Mouse (Mus musculus): Measurements from ENCODE around the gene Rtn4rl1. TPM values are rescaled to one million over a fixed set of nuclear protein-coding genes. Genes with fewer than 3 reads are reported as not detected.

Gene Rtn4rl1
- polyA plus RNA-seq, 1 experiment from 2014 or later = 12.4 TPM

- WGBS = 37% methylated on average over 16 of the region's 16 CpGs
- no peaks in the 10 kb centered on the region for H3K36me3 ChIP-seq (ENCODE audit: control insufficient read depth, insufficient read depth)
- ATAC-seq (replicated peaks; ENCODE audit: extremely low read depth, insufficient read depth, low FRiP score) = no peak
- H3K4me1 ChIP-seq (ENCODE audit: control insufficient read depth, insufficient read depth, low read length) = peaks cover 71% of the 10 kb centered on the region
- no peaks in the 10 kb centered on the region; the same call in 1 of the 2 replicates for H3K9me3 ChIP-seq (replicated peaks; ENCODE audit: control insufficient read depth, low read length)
- H3K27me3 ChIP-seq (ENCODE audit: control insufficient read depth, insufficient read depth, low read length) = no peaks in the 10 kb centered on the region
- no peak overlapping the region for H3K4me3 ChIP-seq (ENCODE audit: low read length)
- H3K9ac ChIP-seq (ENCODE audit: low read length) = peak overlapping the region; percentile 34
- H3K4me2 ChIP-seq (ENCODE audit: low read depth, low read length) = peak overlapping the region; percentile 47; the same call in 1 of the 2 replicates
- peak overlapping the region; percentile 83 for H3K27ac ChIP-seq (ENCODE audit: low read length)
These were observed 52.1 kb downstream of the Rtn4rl1 start for GRCm38 (mm10) chr11:75245372-75246330.

DNA sequence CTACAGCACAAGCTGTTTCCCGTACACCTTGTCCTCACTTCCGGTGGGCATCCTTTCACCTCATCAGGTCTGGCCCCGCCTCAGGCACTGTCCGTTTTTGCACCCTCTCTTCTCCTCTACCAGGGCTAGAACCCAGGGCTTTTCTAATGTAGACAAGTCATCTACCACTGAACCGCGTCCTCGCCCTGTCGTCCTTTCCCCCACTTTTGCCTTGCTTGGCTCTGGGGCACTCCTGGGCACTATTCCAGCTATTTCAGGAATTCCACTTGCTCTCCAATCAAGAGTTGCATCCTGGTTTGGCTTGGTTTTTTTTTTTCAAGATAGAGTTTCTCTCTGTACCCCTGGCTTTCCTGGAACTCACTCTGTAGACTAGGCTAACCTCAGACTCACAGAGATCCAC, 53.0 kb downstream of the Rtn4rl1 start:
- peak overlapping the region; percentile 47 for H3K4me2 ChIP-seq (ENCODE audit: low read depth, low read length)

GRCm38 (mm10) chr11:75247137-75247730, 53.7 kb downstream of the Rtn4rl1 start:
- ATAC-seq (replicated peaks; ENCODE audit: extremely low read depth, insufficient read depth, low FRiP score) = no peak
- H3K4me1 ChIP-seq (ENCODE audit: control insufficient read depth, insufficient read depth, low read length) = peaks cover 80% of the 10 kb centered on the region
- H3K4me2 ChIP-seq (ENCODE audit: low read depth, low read length) = no peak overlapping the region
- peak overlapping the region; percentile 83 for H3K27ac ChIP-seq (ENCODE audit: low read length)
- H3K4me3 ChIP-seq (ENCODE audit: low read length) = no peak overlapping the region
- 90% methylated on average over 10 of the region's 10 CpGs for WGBS
- no peaks in the 10 kb centered on the region for H3K27me3 ChIP-seq (ENCODE audit: control insufficient read depth, insufficient read depth, low read length)
- no peaks in the 10 kb centered on the region for H3K36me3 ChIP-seq (ENCODE audit: control insufficient read depth, insufficient read depth)
- no peak overlapping the region for H3K9ac ChIP-seq (ENCODE audit: low read length)
- no peaks in the 10 kb centered on the region; the same call in 1 of the 2 replicates for H3K9me3 ChIP-seq (replicated peaks; ENCODE audit: control insufficient read depth, low read length)

More for the DNA sequence above, 53.0 kb downstream of the Rtn4rl1 start:
- peak; percentile 31; the same call in 1 of the 2 replicates for ATAC-seq (replicated peaks; ENCODE audit: extremely low read depth, insufficient read depth, low FRiP score)
- Histone ChIP-seq H3K36me3 (ENCODE audit: control insufficient read depth, insufficient read depth) (no peaks in the 10 kb centered on the region), H3K9ac (ENCODE audit: low read length) (peak overlapping the region; percentile 34), H3K27me3 (ENCODE audit: control insufficient read depth, insufficient read depth, low read length) (no peaks in the 10 kb centered on the region), H3K27ac (ENCODE audit: low read length) (peak overlapping the region; percentile 83), H3K9me3 (replicated peaks; ENCODE audit: control insufficient read depth, low read length) (no peaks in the 10 kb centered on the region; the same call in 1 of the 2 replicates), H3K4me1 (ENCODE audit: control insufficient read depth, insufficient read depth, low read length) (peaks cover 78% of the 10 kb centered on the region), H3K4me3 (ENCODE audit: low read length) (no peak overlapping the region)
- WGBS = 44% methylated on average over 8 of the region's 8 CpGs

- ATAC-seq (replicated peaks; ENCODE audit: extremely low read depth, insufficient read depth, low FRiP score) = no peak
- H3K27me3 ChIP-seq (ENCODE audit: control insufficient read depth, insufficient read depth, low read length) = no peaks in the 10 kb centered on the region
- H3K4me3 ChIP-seq (ENCODE audit: low read length) = no peak overlapping the region
- H3K4me1 ChIP-seq (ENCODE audit: control insufficient read depth, insufficient read depth, low read length) = peaks cover 61% of the 10 kb centered on the region
- no peaks in the 10 kb centered on the region; the same call in 1 of the 2 replicates for H3K9me3 ChIP-seq (replicated peaks; ENCODE audit: control insufficient read depth, low read length)
- no peaks in the 10 kb centered on the region for H3K36me3 ChIP-seq (ENCODE audit: control insufficient read depth, insufficient read depth)
- WGBS = 51% methylated on average over 9 of the region's 9 CpGs
- H3K9ac ChIP-seq (ENCODE audit: low read length) = peak overlapping the region; percentile 16
- 0 out of 2 replicates have a peak overlapping the region, but pooled peaks have one; percentile 3 for H3K4me2 ChIP-seq (ENCODE audit: low read depth, low read length)
- peak overlapping the region; percentile 74 for H3K27ac ChIP-seq (ENCODE audit: low read length)
These were observed 56.0 kb downstream of the Rtn4rl1 start for GRCm38 (mm10) chr11:75249588-75249987.

- ATAC-seq (replicated peaks; ENCODE audit: extremely low read depth, insufficient read depth, low FRiP score) = no peak
- Histone ChIP-seq H3K9ac (ENCODE audit: low read length) (no peak overlapping the region), H3K4me3 (ENCODE audit: low read length) (no peak overlapping the region), H3K4me1 (ENCODE audit: control insufficient read depth, insufficient read depth, low read length) (peaks cover 53% of the 10 kb centered on the region), H3K27me3 (ENCODE audit: control insufficient read depth, insufficient read depth, low read length) (no peaks in the 10 kb centered on the region), H3K27ac (ENCODE audit: low read length) (no peak overlapping the region), H3K9me3 (replicated peaks; ENCODE audit: control insufficient read depth, low read length) (no peaks in the 10 kb centered on the region; the same call in 1 of the 2 replicates), H3K36me3 (ENCODE audit: control insufficient read depth, insufficient read depth) (no peaks in the 10 kb centered on the region), H3K4me2 (ENCODE audit: low read depth, low read length) (no peak overlapping the region)
- 65% methylated on average over 4 of the region's 4 CpGs for WGBS
These were observed 57.5 kb downstream of the Rtn4rl1 start for GRCm38 (mm10) chr11:75251006-75251512.

DNA sequence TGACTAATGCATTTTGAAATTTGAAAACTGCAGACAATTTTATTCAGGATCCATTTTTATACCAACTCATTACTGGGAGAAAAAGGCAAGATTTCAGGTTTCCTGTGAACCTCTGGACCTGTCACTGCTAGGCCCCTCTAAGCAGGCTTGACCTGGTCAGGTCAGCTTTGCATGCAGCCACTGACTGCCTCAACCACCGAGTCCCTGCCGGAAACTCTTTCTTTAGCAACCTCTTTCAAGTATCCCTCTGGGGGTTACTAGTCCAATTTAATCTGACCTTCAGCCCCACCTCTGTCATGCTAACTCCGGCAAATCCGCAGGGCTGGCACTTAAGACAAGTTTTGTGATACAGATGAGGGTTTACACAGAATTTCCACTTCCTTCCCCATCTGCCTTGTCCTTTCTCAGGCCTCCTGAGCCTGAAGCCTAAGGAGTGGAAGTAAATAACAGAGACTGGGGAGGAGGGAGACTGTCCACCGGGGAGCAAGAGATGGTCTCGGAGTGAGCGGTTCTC, 58.0 kb downstream of the Rtn4rl1 start:
- no peak for ATAC-seq (replicated peaks; ENCODE audit: extremely low read depth, insufficient read depth, low FRiP score)
- Histone ChIP-seq H3K36me3 (ENCODE audit: control insufficient read depth, insufficient read depth) (no peaks in the 10 kb centered on the region), H3K27me3 (ENCODE audit: control insufficient read depth, insufficient read depth, low read length) (no peaks in the 10 kb centered on the region), H3K4me3 (ENCODE audit: low read length) (no peak overlapping the region), H3K4me2 (ENCODE audit: low read depth, low read length) (no peak overlapping the region), H3K9ac (ENCODE audit: low read length) (no peak overlapping the region), H3K27ac (ENCODE audit: low read length) (no peak overlapping the region), H3K9me3 (replicated peaks; ENCODE audit: control insufficient read depth, low read length) (no peaks in the 10 kb centered on the region; the same call in 1 of the 2 replicates), H3K4me1 (ENCODE audit: control insufficient read depth, insufficient read depth, low read length) (peaks cover 48% of the 10 kb centered on the region)
- WGBS = 44% methylated on average over 7 of the region's 7 CpGs

GRCm38 (mm10) chr11:75254252-75254912, 60.8 kb downstream of the Rtn4rl1 start:
- H3K27ac ChIP-seq (ENCODE audit: low read length) = peak overlapping the region; percentile 47
- peak overlapping the region; percentile 19; the same call in 1 of the 2 replicates for H3K4me2 ChIP-seq (ENCODE audit: low read depth, low read length)
- no peaks in the 10 kb centered on the region for H3K9me3 ChIP-seq (replicated peaks; ENCODE audit: control insufficient read depth, low read length)
- 52% methylated on average over 13 of the region's 13 CpGs for WGBS
- no peak overlapping the region for H3K9ac ChIP-seq (ENCODE audit: low read length)
- H3K4me1 ChIP-seq (ENCODE audit: control insufficient read depth, insufficient read depth, low read length) = peaks cover 37% of the 10 kb centered on the region
- no peaks in the 10 kb centered on the region for H3K36me3 ChIP-seq (ENCODE audit: control insufficient read depth, insufficient read depth)
- no peaks in the 10 kb centered on the region for H3K27me3 ChIP-seq (ENCODE audit: control insufficient read depth, insufficient read depth, low read length)
- ATAC-seq (replicated peaks; ENCODE audit: extremely low read depth, insufficient read depth, low FRiP score) = no peak; the same call in 1 of the 2 replicates
- no peak overlapping the region for H3K4me3 ChIP-seq (ENCODE audit: low read length)

DNA sequence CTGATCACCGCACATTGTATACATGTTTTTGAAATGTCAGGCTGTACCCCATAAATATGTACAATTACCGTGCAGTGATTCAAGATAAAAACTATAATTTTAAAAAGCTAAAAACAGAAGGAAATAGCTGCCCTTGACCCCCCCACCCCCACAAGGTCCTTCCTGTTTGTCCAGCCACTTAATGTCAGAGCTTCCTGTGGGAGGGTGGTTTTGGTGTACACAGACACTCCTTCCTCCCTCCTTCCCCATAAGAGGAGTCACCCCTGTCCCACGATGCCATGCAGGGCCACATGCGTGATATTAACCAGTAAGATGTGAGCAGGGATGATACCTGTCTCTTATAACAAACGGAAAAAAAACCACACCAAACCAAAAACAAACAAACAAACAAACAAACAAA, 61.7 kb downstream of the Rtn4rl1 start:
- WGBS = 67% methylated on average over 5 of the region's 5 CpGs
- no peak overlapping the region for H3K9ac ChIP-seq (ENCODE audit: low read length)
- no peaks in the 10 kb centered on the region for H3K36me3 ChIP-seq (ENCODE audit: control insufficient read depth, insufficient read depth)
- no peak overlapping the region for H3K4me3 ChIP-seq (ENCODE audit: low read length)
- no peaks in the 10 kb centered on the region for H3K9me3 ChIP-seq (replicated peaks; ENCODE audit: control insufficient read depth, low read length)
- no peak overlapping the region for H3K27ac ChIP-seq (ENCODE audit: low read length)
- H3K27me3 ChIP-seq (ENCODE audit: control insufficient read depth, insufficient read depth, low read length) = no peaks in the 10 kb centered on the region
- H3K4me2 ChIP-seq (ENCODE audit: low read depth, low read length) = no peak overlapping the region
- no peak for ATAC-seq (replicated peaks; ENCODE audit: extremely low read depth, insufficient read depth, low FRiP score)
- H3K4me1 ChIP-seq (ENCODE audit: control insufficient read depth, insufficient read depth, low read length) = peaks cover 38% of the 10 kb centered on the region

Measured in heart, embryonic 16.5 days (tissue).